Mouse (Mus musculus): ENCODE results near the gene Rack1.

DNA sequence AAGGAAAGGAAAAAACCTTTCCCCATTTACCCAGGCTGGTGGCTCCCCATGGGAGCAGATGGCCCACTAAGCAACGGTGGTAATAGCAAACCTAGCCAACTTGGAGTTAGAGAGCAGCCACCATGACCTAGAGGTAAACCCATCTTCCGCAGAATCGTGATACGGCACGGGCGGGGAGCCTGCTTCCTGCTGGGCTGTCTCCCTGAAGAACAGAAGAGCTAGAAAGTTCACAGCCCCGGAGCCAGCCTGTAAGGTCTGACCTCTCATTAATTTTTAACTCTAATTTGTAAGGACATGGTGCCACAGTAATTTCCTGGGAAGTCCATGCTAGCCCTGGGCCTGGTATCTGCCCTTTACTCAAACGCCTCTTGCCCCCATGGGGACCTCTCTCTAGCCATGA, 9.2 kb upstream of the Rack1 start:
- TF ChIP-seq MYOD1 (IDR thresholded peaks at IDR 0.05; ENCODE audit: control insufficient read depth in 1 of 3, insufficient read length in 2 of 3, low read depth in 2 of 3) (no peak), TCF12 (IDR thresholded peaks at IDR 0.05; ENCODE audit: insufficient read depth, poor library complexity, severe bottlenecking) (no peak), POLR2A (IDR thresholded peaks at IDR 0.05; ENCODE audit: insufficient read length, low read depth) (no peak), USF1 (IDR thresholded peaks at IDR 0.05; ENCODE audit: low read depth) (no peak), POLR2AphosphoS2 (IDR thresholded peaks at IDR 0.05; ENCODE audit: insufficient read length, low read depth) (no peak), MYOG (IDR thresholded peaks at IDR 0.05; ENCODE audit: control insufficient read depth in 1 of 3, insufficient read depth in 1 of 3, insufficient read length in 2 of 3, low read depth in 2 of 3) (no peak), MAX (IDR thresholded peaks at IDR 0.05; ENCODE audit: low read depth) (no peak), REST (IDR thresholded peaks at IDR 0.05; ENCODE audit: insufficient read depth, insufficient read length) (no peak), TCF3 (IDR thresholded peaks at IDR 0.05; ENCODE audit: insufficient read length, low read depth) (no peak), E2F4 (IDR thresholded peaks at IDR 0.05; ENCODE audit: insufficient read depth) (no peak)

All from myocyte (in vitro differentiated cells).